Mouse (Mus musculus): ENCODE measurements around the gene 1700021F05Rik. TPM values are rescaled to one million over a fixed set of nuclear protein-coding genes. Genes with fewer than 3 reads are reported as not detected.

1700021F05Rik gene
- total RNA-seq, 2 experiments from 2014 or later, result 97.7 to 103 TPM

Other genes with a start within 250 kb of the 1700021F05Rik start
- 1 to 10 TPM; 3.7 to 4.8 TPM for gene Bend3, start 62.2 kb downstream of the 1700021F05Rik start, total RNA-seq (2021)
- 1 to 10 TPM; 6.8 to 8.8 TPM for gene Gm9803, start 16.9 kb downstream of the 1700021F05Rik start, total RNA-seq (2021)
- gene Cd24a, start 37.3 kb upstream of the 1700021F05Rik start, total RNA-seq (2021), result 10 to 100 TPM; 27.6 to 41.4 TPM

Measured in gastrocnemius, postnatal 14 days (tissue).